Mouse (Mus musculus): ENCODE measurements at regions not wholly inside any gene's neighbourhood (a gene's known extent, or its start where the extent isn't known, plus 50 kb on each side); places are given as distances from the start of the nearest gene placed in this dataset.

GRCm38 (mm10) chr12:54353694-54354093, 150.0 kb upstream of the Egln3 start:
- TF ChIP-seq EP300 (IDR thresholded peaks at IDR 0.05; ENCODE audit: insufficient read depth, low read depth, low read length) = no peak
- no peak for TF ChIP-seq POLR2A (IDR thresholded peaks at IDR 0.05; ENCODE audit: insufficient read depth, low read depth, low read length)
- TF ChIP-seq CTCF (IDR thresholded peaks at IDR 0.05) = no peak
